Mouse (Mus musculus) cerebellum, adult 2 months (tissue): Measurements from ENCODE around the gene Gm10642. TPM values are rescaled to one million over a fixed set of nuclear protein-coding genes. Genes with fewer than 3 reads are reported as not detected.
A peak's percentile ranks its signal among the peaks of the same experiment; 100 is the strongest.

ENCODE experiments used
- DNase-seq, 2 experiments: peaks; one replicate each; pipeline ENCODE4 v3.0.0; 2021
- H3K27ac ChIP-seq: fragments of 200-500 bp; 2 replicates; pipeline ENCODE4 v1.5.1; 2012; ENCODE audit warnings: low read length, control low read depth, inconsistent platforms; ENCODE audit not compliant: insufficient read depth
- H3K27me3 ChIP-seq: fragments of 200-500 bp; 2 replicates; pipeline ENCODE4 v1.6.1; 2012; ENCODE audit warnings: inconsistent platforms, mild to moderate bottlenecking, low read length, moderate library complexity; ENCODE audit not compliant: control insufficient read depth, insufficient read depth
- H3K4me1 ChIP-seq: fragments of 200-500 bp; 2 replicates; pipeline ENCODE4 v1.6.1; 2011; ENCODE audit warnings: low read length; ENCODE audit not compliant: control insufficient read depth, insufficient read depth
- H3K4me3 ChIP-seq: fragments of 200-500 bp; replicated peaks from 2 replicates; pipeline ENCODE3; 2011; ENCODE audit warnings: mild to moderate bottlenecking, low read depth, low read length, control low read depth; ENCODE audit not compliant: insufficient read depth
- CTCF ChIP-seq: fragments of 200-500 bp; IDR thresholded peaks from 2 replicates; pipeline ENCODE4 v1.5.1; 2011; ENCODE audit warnings: low read depth, mild to moderate bottlenecking, control low read depth, low read length, moderate library complexity, borderline replicate concordance; ENCODE audit not compliant: insufficient read depth
- POLR2A ChIP-seq: fragments of 200-500 bp; IDR thresholded peaks from 2 replicates; pipeline ENCODE4 v1.6.1; 2011; ENCODE audit warnings: low read length, control low read depth, borderline replicate concordance; ENCODE audit not compliant: insufficient read depth
- WGBS: fragments of 180-500 bp; shearing (Covaris S2); methylation state at CpG from one replicate; pipeline ENCODE4 v1.1.7; 2018; 5-methylcytosine and 5-hydroxymethylcytosine counted together
- polyA plus RNA-seq: library from polyadenylated mRNA; depleted of rRNA; stranded (reverse); fragments of >200 nt; gene quantifications from 2 replicates; pipeline ENCODE4 v1.2.3, GENCODE M21; 2012

The Gm10642 gene
- polyA plus RNA-seq, 1 experiment = 1.5 TPM

DNA sequence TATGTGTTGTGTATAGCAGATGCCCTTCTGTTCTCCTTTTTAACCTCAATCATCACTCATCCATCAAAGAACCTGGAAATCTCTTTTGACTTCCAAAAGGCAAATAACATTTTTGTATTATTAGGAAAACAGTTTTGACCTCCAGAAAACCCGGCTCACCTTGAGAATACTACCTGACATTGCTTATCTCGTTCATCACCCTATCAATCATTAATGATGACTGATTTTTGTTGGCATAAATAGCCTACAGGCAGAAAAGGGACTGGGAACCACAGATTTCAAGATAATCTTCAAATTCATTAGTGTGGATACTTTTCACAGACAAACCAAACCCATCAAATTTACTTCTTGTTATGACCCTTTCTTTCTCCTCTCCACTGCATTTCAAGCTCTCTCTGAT, 2.2 kb upstream of the Gm10642 start:
- 11% methylated on average over 2 of the region's 2 CpGs for WGBS
- Histone ChIP-seq H3K27ac (no peak overlapping the region), H3K4me1 (peaks cover 11% of the 10 kb centered on the region; the same call in 1 of the 2 replicates)

DNA sequence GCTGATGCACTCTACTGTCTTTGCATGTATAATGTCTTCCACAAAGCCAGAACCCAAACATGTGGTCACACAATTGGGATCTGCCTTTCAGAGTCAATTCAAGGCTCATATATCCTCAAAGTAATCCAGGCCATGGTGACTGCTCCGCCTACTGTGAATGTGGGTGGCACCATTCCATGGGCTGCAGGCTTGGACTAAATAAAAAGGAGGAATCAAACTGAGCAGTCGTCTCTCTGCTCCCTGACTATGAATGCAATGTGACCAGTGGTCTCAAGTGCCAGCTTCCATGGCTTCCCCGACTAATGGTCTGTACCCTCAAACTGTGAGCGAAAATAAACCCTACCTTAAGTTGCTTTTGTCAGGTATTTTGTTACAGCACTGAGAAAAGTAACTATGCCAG, 1.6 kb upstream of the Gm10642 start:
- Histone ChIP-seq H3K4me3 (peak overlapping the region; percentile 100), H3K27ac (no peak overlapping the region), H3K27me3 (no peaks in the 10 kb centered on the region), H3K4me1 (peaks cover 9% of the 10 kb centered on the region; the same call in 1 of the 2 replicates)
- peak; percentile 63 to 66 for DNase-seq
- TF ChIP-seq CTCF = no peak
- peak; percentile 55; the same call in 1 of the 2 replicates for TF ChIP-seq POLR2A
- WGBS = 12% methylated on average over 4 of the region's 4 CpGs

More for the DNA sequence above, 2.2 kb upstream of the Gm10642 start:
- Histone ChIP-seq H3K27me3 (no peaks in the 10 kb centered on the region), H3K4me3 (peak overlapping the region; percentile 100)
- TF ChIP-seq CTCF (no peak), POLR2A (no peak)
- DNase-seq = no peak

DNA sequence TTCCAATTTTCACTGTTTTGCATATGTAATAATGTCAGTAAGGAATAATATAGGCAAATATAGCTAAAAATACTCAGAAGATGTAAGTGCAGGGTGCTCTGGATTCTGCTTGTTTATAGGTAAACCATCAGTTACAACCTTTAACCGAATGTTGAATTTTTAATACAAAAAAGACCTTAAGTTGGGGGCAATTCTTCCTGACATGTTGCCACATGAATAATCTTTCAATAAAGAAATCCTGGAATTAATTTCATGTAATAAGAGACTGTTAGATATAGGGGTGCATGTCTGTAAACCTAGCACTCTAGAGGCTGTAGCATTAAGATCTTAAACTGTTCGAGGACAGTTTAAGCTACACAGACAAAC, 304 bp upstream of the Gm10642 start:
- Histone ChIP-seq H3K27ac (no peak overlapping the region; the same call in 1 of the 2 replicates), H3K4me3 (peak overlapping the region; percentile 100), H3K4me1 (peaks cover 6% of the 10 kb centered on the region; the same call in 1 of the 2 replicates), H3K27me3 (no peaks in the 10 kb centered on the region)
- 6% methylated on average over 2 of the region's 2 CpGs for WGBS
- TF ChIP-seq POLR2A = no peak
- no peak for TF ChIP-seq CTCF
- no peak for DNase-seq

DNA sequence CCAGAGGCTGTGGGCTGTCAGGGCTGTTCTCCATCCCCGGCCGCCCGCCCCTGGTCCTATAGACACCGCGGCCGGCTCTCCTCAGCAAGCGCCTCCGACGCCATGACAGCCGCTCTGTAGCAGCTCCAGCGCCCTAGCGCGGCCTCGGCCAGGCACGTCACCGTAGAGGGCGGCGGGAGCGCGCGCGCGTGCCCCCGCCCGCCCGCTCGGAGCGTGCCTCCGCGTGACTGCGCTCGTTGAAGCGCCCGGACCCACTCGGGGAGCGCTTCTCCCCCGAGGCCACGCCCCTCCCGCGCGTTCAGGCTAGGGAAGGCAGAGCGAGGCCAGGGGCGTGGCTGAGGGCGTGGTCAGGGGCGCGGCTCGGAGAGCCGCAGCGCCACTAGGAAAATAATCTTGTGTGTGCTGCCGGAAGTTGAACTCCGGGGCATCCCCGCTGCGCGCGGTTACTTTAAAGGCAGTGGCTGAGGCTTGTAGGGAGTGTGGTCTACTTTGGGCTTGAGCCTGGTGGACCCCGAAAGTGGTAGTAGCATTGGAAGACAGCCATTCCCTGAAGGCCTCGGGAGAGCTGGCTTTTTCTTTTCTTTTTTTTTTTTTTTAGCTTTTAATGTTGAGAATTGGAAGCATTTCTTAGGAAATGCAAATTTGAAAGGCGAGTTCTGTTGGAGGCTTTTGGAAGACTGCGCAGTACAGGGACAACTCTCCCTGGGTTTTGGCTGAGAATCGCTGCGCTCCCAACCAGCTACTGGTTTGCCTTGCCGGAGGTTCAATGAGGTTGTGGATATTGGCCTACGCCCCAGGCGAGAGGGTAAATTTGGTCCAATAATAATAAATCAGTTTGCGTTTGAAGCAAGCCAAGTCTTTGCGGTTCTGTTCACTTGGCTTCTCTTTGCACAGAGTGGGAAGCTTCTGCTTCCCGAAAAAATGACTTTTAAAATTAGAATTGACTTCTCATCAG, 1.2 kb downstream of the Gm10642 start, which contains the start of gene Mindy2:
Mindy2 (minus strand) TSS at position 162 of the 955 bp plus-strand sequence.
- TF ChIP-seq CTCF (no peak), POLR2A (peak; percentile 77)
- H3K4me1 ChIP-seq = peaks cover 6% of the 10 kb centered on the region; the same call in 1 of the 2 replicates
- peak within 1 kb of the TSS; percentile 100 for H3K4me3 ChIP-seq
- no peaks in the 10 kb centered on the region for H3K27me3 ChIP-seq
- DNase-seq = peak; percentile 98 to 99
- H3K27ac ChIP-seq = peak within 1 kb of the TSS; percentile 97
- under 1% methylated on average over 67 of the region's 67 CpGs for WGBS

DNA sequence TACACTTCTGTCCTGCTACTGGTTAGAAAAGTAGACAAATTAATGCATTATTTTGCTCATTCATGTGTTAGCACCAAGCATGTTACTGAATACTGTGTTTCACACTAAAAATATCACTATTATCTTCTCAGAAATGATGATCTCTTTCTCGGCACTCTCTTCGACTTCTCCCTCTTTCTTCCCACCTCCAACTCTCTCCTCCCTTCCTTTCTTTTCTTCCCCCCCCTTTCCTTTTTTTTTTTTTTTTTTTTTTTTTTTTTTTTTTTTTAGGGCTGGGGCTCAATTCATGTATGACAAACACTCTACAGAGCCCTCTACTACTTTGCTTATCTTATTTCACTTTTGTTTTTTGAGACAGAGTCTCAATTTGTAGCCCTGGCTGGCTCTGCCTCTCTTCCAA, 2.2 kb downstream of the Gm10642 start:
- H3K27ac ChIP-seq = no peak overlapping the region
- 45% methylated on average over 2 of the region's 2 CpGs for WGBS
- H3K4me1 ChIP-seq = no peaks in the 10 kb centered on the region; the same call in 1 of the 2 replicates
- peak overlapping the region; percentile 23 for H3K4me3 ChIP-seq
- no peak for DNase-seq
- H3K27me3 ChIP-seq = no peaks in the 10 kb centered on the region
- no peak for TF ChIP-seq CTCF
- no peak for TF ChIP-seq POLR2A

DNA sequence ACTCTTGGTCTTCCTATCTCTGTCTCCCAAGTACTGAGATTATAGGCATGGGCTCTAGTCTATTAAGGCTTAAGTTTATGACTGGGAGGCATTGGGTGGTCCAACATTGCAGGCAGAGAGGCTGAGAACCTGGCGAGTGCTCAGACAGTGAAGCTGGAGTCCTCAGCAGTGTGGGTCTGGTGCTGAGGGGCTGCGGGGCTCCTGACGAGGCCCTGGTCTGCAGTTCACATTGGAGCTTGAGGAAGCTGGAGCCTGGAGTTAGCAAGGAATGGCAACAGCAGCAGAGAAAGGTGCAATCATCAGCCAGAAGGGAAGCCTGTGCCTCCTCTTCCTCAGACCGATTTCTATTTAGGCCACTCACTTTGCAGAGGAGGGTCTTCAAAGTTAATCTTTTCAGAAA, 8.8 kb downstream of the Gm10642 start:
- Histone ChIP-seq H3K4me1 (peaks cover 20% of the 10 kb centered on the region), H3K27ac (peak overlapping the region; percentile 98), H3K4me3 (no peak overlapping the region), H3K27me3 (no peaks in the 10 kb centered on the region)
- DNase-seq = no peak
- 33% methylated on average over 4 of the region's 4 CpGs for WGBS
- TF ChIP-seq POLR2A (no peak), CTCF (no peak)

DNA sequence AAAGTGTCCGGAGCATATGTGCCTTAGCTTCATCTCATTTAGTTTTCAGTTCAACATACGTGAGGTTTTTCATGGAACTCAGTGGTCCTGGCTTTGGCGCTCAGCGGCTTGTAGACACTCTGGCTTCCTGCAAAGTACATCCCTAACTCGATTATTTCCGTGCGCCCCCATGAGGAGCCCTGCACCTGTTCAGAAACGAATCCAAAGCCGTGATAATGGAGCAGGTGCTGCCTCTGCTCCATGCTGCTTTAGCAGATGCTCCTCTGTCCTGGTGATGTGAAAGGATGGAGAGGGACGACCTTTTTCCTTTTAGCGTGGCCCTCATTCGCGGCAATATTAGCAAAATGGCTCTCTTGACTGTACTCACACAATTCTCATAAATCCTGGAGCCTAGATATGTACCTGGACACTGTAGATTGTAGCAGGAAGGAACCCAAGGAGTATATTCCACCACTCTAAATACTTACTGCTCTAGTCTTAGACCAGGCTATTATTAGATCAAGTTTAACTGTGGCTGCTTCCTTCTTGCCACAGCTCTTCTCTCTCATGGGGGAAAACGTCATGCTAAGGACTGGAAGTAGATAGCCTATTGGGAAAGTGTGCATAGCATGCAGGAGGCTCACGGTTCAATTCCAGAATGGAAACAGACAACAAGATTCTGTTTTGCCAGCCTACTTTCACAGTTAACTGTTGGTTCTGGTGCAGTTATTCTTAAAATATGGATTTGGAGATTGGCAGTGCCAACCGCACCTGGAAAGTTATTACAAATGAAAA, 9.5 kb downstream of the Gm10642 start:
- Histone ChIP-seq H3K27ac (peak overlapping the region; percentile 98), H3K4me3 (no peak overlapping the region), H3K4me1 (peaks cover 20% of the 10 kb centered on the region), H3K27me3 (no peaks in the 10 kb centered on the region)
- 11% methylated on average over 16 of the region's 16 CpGs for WGBS
- DNase-seq = peak; percentile 96 to 98
- TF ChIP-seq CTCF (no peak; the same call in 1 of the 2 replicates), POLR2A (peak; percentile 22; the same call in 1 of the 2 replicates)

DNA sequence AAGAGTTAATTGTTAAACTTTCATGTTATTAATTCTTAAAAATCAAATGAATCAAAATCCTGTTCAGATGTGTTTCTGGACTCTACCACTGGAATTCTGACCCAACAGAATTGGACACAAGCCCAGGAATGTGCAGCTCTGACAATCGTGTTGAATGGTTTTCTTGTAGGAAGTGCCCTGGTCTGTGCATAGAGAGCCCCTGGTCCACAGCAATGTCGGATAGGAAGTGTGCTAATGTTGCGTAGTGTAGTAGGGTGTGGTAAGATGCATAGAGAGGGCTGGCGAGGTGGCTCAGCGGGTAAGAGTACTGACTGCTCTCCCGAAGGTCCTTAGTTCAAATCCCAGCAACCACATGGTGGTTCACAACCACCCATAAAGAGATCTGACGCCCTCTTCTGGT, 10.8 kb downstream of the Gm10642 start:
- Histone ChIP-seq H3K27ac (peak overlapping the region; percentile 19), H3K4me1 (peaks cover 20% of the 10 kb centered on the region), H3K27me3 (no peaks in the 10 kb centered on the region), H3K4me3 (no peak overlapping the region)
- 69% methylated on average over 7 of the region's 7 CpGs for WGBS
- no peak for TF ChIP-seq CTCF
- no peak for TF ChIP-seq POLR2A
- no peak for DNase-seq
